Mouse (Mus musculus): ENCODE measurements at regions not wholly inside any gene's neighbourhood (a gene's known extent, or its start where the extent isn't known, plus 50 kb on each side); places are given as distances from the start of the nearest gene placed in this dataset.

DNA sequence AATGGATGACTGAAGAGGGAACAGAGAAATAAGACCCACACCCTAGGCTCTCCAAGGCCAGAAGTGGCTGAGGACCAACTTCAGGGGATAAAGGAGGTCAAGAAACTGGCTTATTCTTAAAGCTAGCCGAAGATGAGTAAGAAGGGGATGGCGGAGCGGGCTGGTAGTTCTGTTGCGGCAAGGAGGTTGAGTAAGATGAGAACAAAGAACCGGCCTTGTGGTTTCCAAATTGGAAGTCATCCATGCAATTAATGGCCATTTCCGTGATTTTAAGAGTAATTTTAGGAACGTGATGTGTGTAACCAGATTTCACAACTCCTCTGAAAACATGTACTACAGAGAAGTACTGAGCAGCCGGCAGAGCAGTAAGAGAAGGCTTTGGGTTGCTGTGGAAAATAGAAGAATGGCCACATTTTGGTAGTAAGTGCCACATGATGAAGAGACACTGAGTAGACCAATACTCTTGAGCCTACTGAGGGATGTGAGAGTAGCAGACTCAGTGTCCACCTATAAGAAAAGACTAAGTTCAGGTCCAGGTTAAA lies 258.4 kb downstream of the Fam49a start:
- TF ChIP-seq CTCF (IDR thresholded peaks at IDR 0.05; ENCODE audit: control insufficient read depth, insufficient read depth, low read length) (no peak), POLR2A (IDR thresholded peaks at IDR 0.05; ENCODE audit: borderline replicate concordance, control insufficient read depth, low read depth, low read length) (no peak)
